Mouse (Mus musculus) retina, postnatal 1 day (tissue): Measurements from ENCODE around the gene Tgif2lx1.
"Not testable (repeated sequence)": the region's sequence is repeated elsewhere in the genome, so short reads cannot be mapped to it uniquely, and the experiment has no call there.

Source experiments
- DNase-seq: peaks from one replicate; pipeline ENCODE4 v3.0.0-alpha.2; 2012

The Tgif2lx1 gene

DNA sequence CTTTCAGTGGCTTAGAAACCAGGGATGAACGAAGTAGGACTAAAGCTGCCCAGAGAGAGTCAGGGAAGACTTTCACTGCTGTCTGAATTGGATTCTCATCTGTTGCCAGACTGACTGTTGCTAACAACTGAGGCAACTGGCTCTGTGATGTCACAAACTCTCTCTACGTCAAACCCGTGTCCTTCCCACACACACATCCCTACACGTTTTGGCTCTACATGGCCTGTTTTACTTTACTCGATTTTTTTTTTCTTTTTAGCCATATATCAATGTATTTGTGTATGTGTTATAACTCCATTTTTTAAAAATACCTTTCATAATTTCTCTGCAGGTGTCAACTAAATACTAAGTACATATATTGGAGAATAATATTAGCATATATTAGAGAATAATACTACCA, at the start of gene Tgif2lx1:
TSS of gene Tgif2lx1 (minus strand) at position 101 of the 400 bp plus-strand sequence.
- DNase-seq, result not testable (repeated sequence)
